Mouse (Mus musculus) megakaryocyte progenitor cell, adult 5-6 weeks (primary cell): ENCODE results near the gene Zfp68. TPM values are rescaled to one million over a fixed set of nuclear protein-coding genes. Genes with fewer than 3 reads are reported as not detected.
A peak's percentile ranks its signal among the peaks of the same experiment; 100 is the strongest.
"Not testable (repeated sequence)": the region's sequence is repeated elsewhere in the genome, so short reads cannot be mapped to it uniquely, and the experiment has no call there.

Experiments
- ATAC-seq: replicated peaks from 2 replicates; pipeline ENCODE4 v1.8.0; 2016; ENCODE audit warnings: mild to moderate bottlenecking, moderate TSS enrichment, inconsistent platforms; ENCODE audit not compliant: poor library complexity
- total RNA-seq, 2 experiments: library from RNA; stranded (forward) in 1 of 2; stranded (reverse) in 1 of 2; fragments of 157-497, 149-512 nt in 1 of 2; fragments of 200-1000 nt in 1 of 2; gene quantifications; 2 replicates each; pipeline versions ENCODE4 v1.2.3 to v1.2.4; 2015 to 2017

Zfp68 gene
- total RNA-seq (2015) (47.1 and 48.9 TPM in 2 replicates), total RNA-seq (2017) (62.8 and 69.4 TPM in 2 replicates)

- ATAC-seq: peak; percentile 85
Observed at GRCm38 (mm10) chr5:138619211-138620128, at the start of gene Zfp68. Zfp68 (minus strand) TSS chr5:138619761.

DNA sequence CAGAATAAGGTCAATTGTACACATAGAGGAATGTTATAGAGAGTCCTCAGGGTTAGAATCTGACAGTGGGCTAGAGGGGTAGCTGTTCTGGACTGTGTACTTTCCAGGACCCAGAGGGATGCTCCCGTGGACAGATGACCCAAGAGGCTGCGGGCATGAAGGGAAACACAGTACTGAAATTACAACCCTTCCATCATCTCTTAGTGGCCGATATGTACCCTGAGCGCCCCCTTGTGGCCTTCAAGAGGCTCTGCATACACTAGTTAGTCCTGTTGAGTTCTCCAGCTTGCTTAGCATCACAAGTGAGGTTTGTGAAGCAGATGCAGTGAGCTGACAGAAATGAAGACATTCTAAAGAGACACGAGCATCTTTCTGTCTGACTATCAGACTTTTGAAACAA is 39.4 kb upstream of the Zfp68 start:
- peak; percentile 91 for ATAC-seq

GRCm38 (mm10) chr5:138657854-138658253 is 38.3 kb upstream of the Zfp68 start:
- peak; percentile 79 for ATAC-seq

DNA sequence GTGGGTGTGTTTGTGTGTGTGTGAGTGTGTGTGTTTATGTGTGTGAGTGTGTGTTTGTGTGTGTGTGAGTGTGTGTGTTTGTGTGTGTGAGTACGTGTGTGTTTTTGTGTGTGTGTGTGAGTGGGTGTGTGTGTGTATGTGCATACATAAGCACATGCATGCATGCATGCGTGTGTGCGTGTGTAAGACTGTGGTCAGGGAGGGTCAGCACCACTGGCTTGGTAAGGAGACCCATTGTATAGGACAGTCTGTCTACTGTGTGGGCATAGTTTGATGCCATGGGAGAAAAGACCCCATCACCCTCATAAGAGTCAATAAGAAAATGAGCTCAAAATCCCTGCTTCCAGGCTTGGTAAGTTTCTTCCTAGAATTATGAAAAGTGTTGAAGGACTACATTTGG is 37.8 kb upstream of the Zfp68 start:
- ATAC-seq: no peak

DNA sequence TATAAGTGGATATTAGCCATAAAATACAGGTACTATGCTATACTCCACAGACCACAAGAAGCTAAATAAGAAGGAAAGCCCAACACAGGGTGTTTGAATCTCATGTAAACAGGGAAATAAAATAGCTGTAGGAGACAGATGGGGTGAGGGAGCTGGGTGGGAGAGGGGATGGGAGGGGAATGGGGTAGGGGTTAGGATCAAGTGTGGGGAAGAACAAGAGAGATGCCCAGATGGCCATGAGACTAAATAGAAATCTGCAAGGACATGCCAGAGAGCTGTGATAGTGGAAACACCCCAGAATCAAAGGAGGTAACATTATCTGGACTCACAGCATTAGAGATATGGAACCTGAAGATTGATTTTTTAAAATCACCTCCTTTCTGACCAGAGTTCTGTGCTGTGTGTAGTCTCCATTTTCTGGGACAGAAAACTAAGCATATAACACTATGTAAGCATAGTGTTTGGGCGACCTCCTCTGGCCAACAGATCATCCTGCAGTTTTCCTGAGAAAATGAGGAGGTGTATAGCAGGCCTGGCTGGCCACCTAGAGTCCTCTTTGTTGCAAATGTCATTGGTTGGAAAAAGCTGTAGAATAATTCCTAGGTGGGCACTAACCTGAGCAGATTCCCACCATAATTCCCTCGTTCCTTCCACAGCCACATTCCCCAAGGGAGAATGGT is 37.1 kb upstream of the Zfp68 start:
- ATAC-seq: peak; percentile 84

DNA sequence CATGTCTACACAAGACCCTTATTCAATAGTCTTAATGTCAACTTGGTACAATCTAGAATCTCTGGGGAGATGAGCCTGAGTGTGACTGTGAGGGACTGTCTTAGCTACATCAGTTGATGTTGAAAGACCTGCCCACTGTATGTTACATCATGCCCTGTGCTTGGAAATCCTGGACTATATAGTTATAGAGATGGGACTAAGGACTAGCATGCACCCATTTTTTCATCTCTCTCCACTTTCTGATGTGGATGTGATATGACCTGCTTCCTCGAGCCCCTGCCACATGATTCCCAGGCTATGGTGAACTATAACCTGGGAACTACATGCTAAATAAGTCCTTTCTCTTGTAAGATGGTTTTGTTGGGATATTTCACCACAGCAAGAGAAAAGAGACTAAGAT is 33.4 kb upstream of the Zfp68 start:
- ATAC-seq: no peak

DNA sequence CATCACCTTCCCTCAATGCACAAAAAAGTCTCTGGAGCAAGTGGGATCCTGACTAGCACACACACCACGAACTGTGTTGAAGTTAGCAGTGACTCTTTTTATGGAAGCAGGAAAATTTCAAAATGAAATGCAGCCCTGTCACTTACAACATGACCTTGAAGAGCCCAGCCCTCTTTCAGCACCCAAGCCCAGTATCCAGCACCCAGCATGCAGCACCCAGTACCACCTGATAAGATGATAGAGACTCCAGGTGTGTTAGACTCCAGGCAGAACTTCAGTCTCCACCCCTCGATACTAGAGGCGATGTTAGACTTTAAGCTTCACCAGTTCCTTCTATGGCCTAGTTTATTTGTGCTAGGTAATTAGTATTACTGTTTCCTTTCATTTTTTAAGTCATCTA is 22.2 kb upstream of the Zfp68 start:
- no peak for ATAC-seq

- ATAC-seq: no peak
Observed at GRCm38 (mm10) chr5:138641081-138641480, 21.5 kb upstream of the Zfp68 start.

GRCm38 (mm10) chr5:138636486-138636885 is 16.9 kb upstream of the Zfp68 start:
- no peak for ATAC-seq

DNA sequence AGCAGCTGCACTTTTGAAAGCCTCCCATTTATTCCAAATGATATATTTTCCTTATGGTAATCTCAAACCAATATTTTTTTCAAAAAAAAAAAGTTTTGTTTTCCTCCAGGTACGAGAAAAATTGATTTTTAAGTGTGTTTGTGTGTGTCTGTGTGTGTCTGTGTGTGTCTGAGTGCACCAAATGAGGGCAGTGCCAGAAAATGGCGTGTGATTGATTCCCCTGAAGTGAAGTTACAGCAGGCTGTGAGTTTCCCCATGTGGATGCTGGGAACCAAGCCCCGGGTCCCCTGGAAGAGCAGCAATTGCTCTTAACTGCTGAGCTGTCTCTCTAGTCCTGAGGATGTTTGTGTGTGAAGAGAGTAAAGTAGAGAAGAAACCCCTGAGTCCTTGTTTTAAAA is 3.9 kb upstream of the Zfp68 start:
- no peak for ATAC-seq

- ATAC-seq: peak; percentile 86
Observed at GRCm38 (mm10) chr5:138622645-138623477, 3.3 kb upstream of the Zfp68 start, which contains the start of gene A430033K04Rik. A430033K04Rik (plus strand) TSS chr5:138622859.

DNA sequence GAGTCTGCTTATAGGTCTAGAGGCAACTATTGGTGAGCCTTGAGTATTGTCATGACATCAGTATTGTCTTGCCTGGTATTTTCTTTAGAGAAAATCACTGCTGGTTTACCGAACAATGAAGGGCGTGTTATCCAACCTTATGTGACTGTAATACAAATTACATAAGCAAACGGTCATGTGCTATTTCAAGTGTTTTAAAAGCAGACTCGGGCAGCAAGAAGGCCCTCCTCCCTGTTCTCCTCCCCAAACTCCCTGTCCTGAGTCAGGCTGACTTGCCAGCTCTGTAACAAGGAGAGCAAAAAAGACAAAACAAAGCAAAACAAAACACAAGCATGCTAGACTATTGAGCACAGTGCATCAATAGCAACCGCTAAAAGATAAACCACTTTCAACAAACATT is 1.3 kb upstream of the Zfp68 start:
- ATAC-seq: no peak

GRCm38 (mm10) chr5:138618353-138618752 is 1.2 kb downstream of the Zfp68 start:
- no peak for ATAC-seq

DNA sequence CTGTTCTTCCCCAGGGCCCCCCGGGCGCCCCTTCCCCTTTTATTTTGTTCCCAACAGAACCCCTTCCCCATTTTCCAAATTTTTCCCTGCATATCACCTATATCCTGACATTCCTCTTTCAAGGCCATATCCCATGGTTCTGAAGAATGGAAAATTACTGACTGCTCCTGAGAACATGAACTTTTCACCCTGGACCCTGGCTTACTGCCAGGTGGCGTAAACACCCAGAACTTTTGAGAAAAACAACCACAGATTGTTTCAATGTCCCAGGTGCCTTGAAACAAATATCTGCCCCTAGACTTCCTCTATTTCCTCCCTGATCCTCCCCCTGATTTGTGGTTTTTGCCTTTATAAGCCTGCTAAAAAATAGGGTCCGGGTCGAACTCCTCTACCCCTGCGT is 32.2 kb downstream of the Zfp68 start:
- no peak for ATAC-seq

DNA sequence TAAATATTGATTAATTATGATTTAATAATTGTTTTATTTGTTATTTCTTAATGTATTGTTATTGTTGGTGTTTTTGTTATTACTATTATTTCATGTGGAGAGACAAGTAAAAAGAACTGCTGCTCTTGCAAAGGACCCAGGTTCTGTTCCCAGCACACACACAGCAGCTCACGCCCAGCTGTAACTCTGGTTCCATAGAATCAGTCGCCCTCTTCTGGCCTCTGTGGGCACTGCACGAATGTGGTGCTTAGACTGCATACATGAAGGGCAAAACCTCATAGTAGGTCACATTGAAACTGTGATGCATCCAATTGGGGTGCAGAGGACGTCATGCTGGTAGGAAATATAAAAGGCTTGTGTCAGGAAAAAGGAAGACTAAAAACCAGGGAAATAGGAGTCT is 47.9 kb downstream of the Zfp68 start:
- ATAC-seq: peak; percentile 61; the same call in 1 of the 2 replicates

DNA sequence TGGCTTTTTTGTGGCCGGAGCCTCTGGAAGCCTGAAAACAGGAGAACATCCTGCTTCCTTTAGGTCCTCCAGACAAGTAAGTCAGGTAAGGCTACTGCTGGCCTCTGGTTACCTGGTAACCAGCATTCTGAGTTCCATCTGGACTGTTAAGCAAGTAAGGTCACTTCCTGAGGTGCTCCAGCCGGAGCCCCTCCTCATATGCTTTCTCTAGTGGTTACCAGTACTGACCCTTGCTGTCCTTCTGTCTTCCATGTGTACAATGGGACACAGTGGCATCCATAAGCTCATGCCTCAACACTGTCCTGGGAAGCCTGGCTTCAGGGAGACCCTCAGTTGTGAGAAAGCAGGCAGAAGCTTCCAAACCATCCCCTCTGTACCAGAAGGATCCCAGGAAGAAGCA is 54.9 kb downstream of the Zfp68 start, which contains the start of gene 1700123K08Rik:
TSS of gene 1700123K08Rik (minus strand) at position 101 of the 400 bp plus-strand sequence.
- ATAC-seq: not testable (repeated sequence)

Other genes with a start within 250 kb of the Zfp68 start
- 11.5 and 16.9 TPM in 2 replicates for gene Zfp157, start 178.3 kb downstream of the Zfp68 start, total RNA-seq (2015)
- gene Zfp157, start 178.3 kb downstream of the Zfp68 start, total RNA-seq (2017): 10.8 and 16.1 TPM in 2 replicates
- not detected in 2 replicates for gene 1700123K08Rik, start 55.0 kb downstream of the Zfp68 start, total RNA-seq (2015)
- not detected in 2 replicates for gene 1700123K08Rik, start 55.0 kb downstream of the Zfp68 start, total RNA-seq (2017)
- 6.4 and 8.2 TPM in 2 replicates for gene A430033K04Rik, start 3.1 kb upstream of the Zfp68 start, total RNA-seq (2015)
- gene A430033K04Rik, start 3.1 kb upstream of the Zfp68 start, total RNA-seq (2017): 10.0 and 13.6 TPM in 2 replicates
- gene Fam20c, start 134.8 kb upstream of the Zfp68 start, total RNA-seq (2015): 2.0 and 3.4 TPM in 2 replicates
- gene Fam20c, start 134.8 kb upstream of the Zfp68 start, total RNA-seq (2017): 2.5 and 6.3 TPM in 2 replicates
- not detected in 2 replicates for gene Gm5294, start 200.3 kb upstream of the Zfp68 start, total RNA-seq (2015)
- not detected in 2 replicates for gene Gm5294, start 200.3 kb upstream of the Zfp68 start, total RNA-seq (2017)